Mouse (Mus musculus) midbrain, embryonic 16.5 days (tissue): ENCODE data around the gene Olfr71. TPM values are rescaled to one million over a fixed set of nuclear protein-coding genes. Genes with fewer than 3 reads are reported as not detected.

Experiments used
- ATAC-seq: fragments of 200-750 bp; cut with Nextera tagmentation; 2 replicates; pipeline ENCODE4 v1.8.0; 2017; ENCODE audit warnings: moderate TSS enrichment
- H3K27ac ChIP-seq: fragments of 300-500 bp; sonication (generic); 2 replicates; pipeline ENCODE4 v1.5.1; 2014; ENCODE audit warnings: mild to moderate bottlenecking, low read length, mixed read lengths
- H3K27me3 ChIP-seq: fragments of 300-500 bp; sonication (generic); 2 replicates; pipeline ENCODE4 v1.6.1; 2014; ENCODE audit warnings: low read depth, low read length, mixed read lengths; ENCODE audit not compliant: control insufficient read depth, insufficient read depth
- H3K36me3 ChIP-seq: fragments of 300-500 bp; sonication (generic); 2 replicates; pipeline ENCODE4 v1.6.1; 2014; ENCODE audit warnings: mild to moderate bottlenecking, low read length, moderate library complexity, mixed read lengths; ENCODE audit not compliant: control insufficient read depth, insufficient read depth
- H3K4me1 ChIP-seq: fragments of 300-500 bp; sonication (generic); 2 replicates; pipeline ENCODE4 v1.6.1; 2014; ENCODE audit warnings: mild to moderate bottlenecking, low read length, mixed read lengths; ENCODE audit not compliant: control insufficient read depth, insufficient read depth
- H3K4me2 ChIP-seq: fragments of 300-500 bp; sonication (generic); 2 replicates; pipeline ENCODE4 v1.6.1; 2014; ENCODE audit warnings: mild to moderate bottlenecking, low read length, mixed read lengths
- H3K4me3 ChIP-seq: fragments of 300-500 bp; sonication (generic); 2 replicates; pipeline ENCODE4 v1.5.1; 2014; ENCODE audit warnings: low read depth, mild to moderate bottlenecking, low read length, moderate library complexity, mixed read lengths
- H3K9ac ChIP-seq: fragments of 300-500 bp; sonication (generic); 2 replicates; pipeline ENCODE4 v1.6.1; 2014; ENCODE audit warnings: low read depth, low read length, mixed read lengths
- H3K9me3 ChIP-seq: fragments of 300-500 bp; sonication (generic); replicated peaks from 2 replicates; pipeline ENCODE4 v1.6.1; 2014; ENCODE audit warnings: mild to moderate bottlenecking, low read length, mixed read lengths; ENCODE audit not compliant: control insufficient read depth, poor library complexity, severe bottlenecking
- WGBS: fragments of 180-500 bp; shearing (Covaris S2); extraction: QIAGEN DNeasy Blood & Tissue Kit; methylation state at CpG from one replicate; pipeline ENCODE4 v1.1.7; 2014; 5-methylcytosine and 5-hydroxymethylcytosine counted together
- polyA plus RNA-seq: library from polyadenylated mRNA; unstranded; fragments of >200 nt; fragmentation: Nextera tagmentation; extraction: Ambion mirVana; gene quantifications from 2 replicates; pipeline ENCODE4 v1.2.1, GENCODE M21; 2015

The Olfr71 gene
- polyA plus RNA-seq, 1 experiment from 2014 or later = 0.06 TPM

- Histone ChIP-seq H3K9me3 (no peaks in the 10 kb centered on the region), H3K27me3 (no peaks in the 10 kb centered on the region), H3K9ac (no peak overlapping the region), H3K27ac (no peak overlapping the region), H3K36me3 (no peaks in the 10 kb centered on the region), H3K4me2 (no peak overlapping the region), H3K4me3 (no peak overlapping the region), H3K4me1 (no peaks in the 10 kb centered on the region)
- 87% methylated on average over 13 of the region's 13 CpGs for WGBS
- ATAC-seq = no peak
Observed at GRCm38 (mm10) chr4:43696561-43696960, 13.5 kb downstream of the Olfr71 start.

- Histone ChIP-seq H3K4me3 (no peak overlapping the region), H3K36me3 (peaks cover 5% of the 10 kb centered on the region), H3K27me3 (no peaks in the 10 kb centered on the region), H3K4me2 (no peak overlapping the region), H3K9ac (no peak overlapping the region), H3K27ac (no peak overlapping the region), H3K9me3 (no peaks in the 10 kb centered on the region), H3K4me1 (no peaks in the 10 kb centered on the region)
- WGBS = 25% methylated on average over 9 of the region's 9 CpGs
- ATAC-seq = no peak
Observed at GRCm38 (mm10) chr4:43695249-43695671, 14.8 kb downstream of the Olfr71 start.

DNA sequence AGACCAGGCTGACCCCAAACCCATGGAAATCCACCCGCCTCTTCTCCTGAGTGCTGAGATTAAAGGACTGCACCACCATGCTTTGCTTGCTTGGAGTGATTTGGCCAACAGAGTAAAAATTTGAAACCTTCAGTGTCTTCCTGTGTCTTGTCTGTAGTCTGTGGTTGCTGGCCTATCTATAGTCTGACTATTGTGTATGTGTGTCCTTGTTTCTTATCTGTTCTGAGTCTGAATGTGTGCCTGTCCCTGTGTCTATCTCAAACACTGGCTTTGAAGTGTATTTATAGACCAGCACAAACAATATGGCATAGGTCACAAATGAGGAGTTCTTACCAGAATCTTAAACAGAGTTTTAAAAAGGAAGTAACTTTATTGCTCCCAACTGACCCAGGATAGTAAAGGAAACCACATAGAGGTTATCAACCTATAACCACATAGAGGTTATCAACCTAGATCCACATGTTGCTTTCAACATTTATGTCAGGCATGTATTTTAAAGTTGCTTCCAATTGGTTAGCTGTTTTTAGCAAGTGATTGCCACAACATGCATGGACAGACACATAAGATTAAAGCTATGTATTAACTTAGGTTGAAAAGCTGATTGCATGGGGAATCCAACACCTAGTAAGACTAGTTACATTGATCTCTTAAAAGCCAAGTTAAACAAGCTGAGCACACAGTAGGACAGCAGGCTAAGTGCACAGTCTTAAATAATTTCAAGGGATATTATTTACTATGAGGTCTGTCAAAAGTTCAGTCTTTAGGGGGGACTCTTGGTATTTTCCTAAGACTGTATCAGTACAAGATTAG is 15.4 kb downstream of the Olfr71 start:
- H3K4me2 ChIP-seq = no peak overlapping the region
- peaks cover 11% of the 10 kb centered on the region for H3K36me3 ChIP-seq
- no peak for ATAC-seq
- no peaks in the 10 kb centered on the region for H3K9me3 ChIP-seq
- 92% methylated on average over 1 of the region's 1 CpGs for WGBS
- no peak overlapping the region for H3K4me3 ChIP-seq
- no peaks in the 10 kb centered on the region for H3K4me1 ChIP-seq
- H3K27me3 ChIP-seq = no peaks in the 10 kb centered on the region
- no peak overlapping the region for H3K9ac ChIP-seq
- H3K27ac ChIP-seq = no peak overlapping the region

DNA sequence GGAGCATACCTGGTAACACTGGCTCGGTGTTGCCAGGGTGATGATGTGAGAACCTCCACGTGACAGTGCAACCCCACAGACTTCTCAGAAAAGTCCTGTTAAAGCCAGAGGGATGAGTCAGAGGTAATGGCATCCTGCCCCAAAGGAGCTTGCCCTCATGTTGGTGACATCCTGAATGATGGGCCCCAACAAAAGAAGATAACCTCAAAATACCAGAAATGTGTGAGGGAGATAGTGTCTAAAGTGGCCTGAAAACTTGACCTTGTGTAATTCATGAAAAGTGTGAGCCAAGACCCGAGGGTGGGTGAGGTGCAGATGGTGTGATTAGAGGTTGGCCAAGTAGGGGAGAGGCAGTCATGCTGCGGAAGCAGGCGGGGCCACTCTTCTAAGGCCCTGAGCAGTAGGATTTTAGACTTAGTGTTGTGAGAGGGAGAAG is 16.2 kb downstream of the Olfr71 start:
- WGBS = 80% methylated on average over 5 of the region's 5 CpGs

GRCm38 (mm10) chr4:43691026-43691425 is 19.0 kb downstream of the Olfr71 start:
- Histone ChIP-seq H3K9me3 (no peaks in the 10 kb centered on the region), H3K4me3 (no peak overlapping the region), H3K27ac (no peak overlapping the region), H3K4me1 (no peaks in the 10 kb centered on the region), H3K27me3 (no peaks in the 10 kb centered on the region), H3K36me3 (peaks cover 23% of the 10 kb centered on the region), H3K9ac (no peak overlapping the region), H3K4me2 (no peak overlapping the region)
- WGBS = 88% methylated on average over 5 of the region's 5 CpGs
- no peak for ATAC-seq

More for the DNA sequence above, 16.2 kb downstream of the Olfr71 start:
- Histone ChIP-seq H3K27ac (no peak overlapping the region), H3K9ac (no peak overlapping the region), H3K4me3 (no peak overlapping the region), H3K4me1 (no peaks in the 10 kb centered on the region), H3K27me3 (no peaks in the 10 kb centered on the region), H3K36me3 (peaks cover 16% of the 10 kb centered on the region), H3K9me3 (no peaks in the 10 kb centered on the region), H3K4me2 (no peak overlapping the region)
- no peak for ATAC-seq

DNA sequence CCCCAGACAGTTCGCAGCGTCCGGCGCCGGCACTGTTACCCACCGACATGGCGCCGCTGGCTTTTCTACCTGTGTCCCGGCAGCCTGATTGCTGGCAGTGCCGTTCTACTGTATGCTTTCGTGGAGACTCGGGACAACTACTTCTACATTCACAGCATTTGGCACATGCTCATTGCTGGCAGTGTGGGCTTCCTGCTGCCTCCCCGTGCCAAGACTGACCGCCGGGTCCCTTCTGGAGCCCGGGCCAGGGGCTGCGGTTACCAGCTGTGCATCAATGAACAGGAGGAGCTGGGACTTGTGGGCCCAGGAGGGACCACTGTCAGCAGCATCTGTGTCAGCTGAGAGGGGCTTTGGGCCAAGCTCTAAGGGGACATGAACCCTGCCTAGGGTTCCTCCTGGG is 20.0 kb downstream of the Olfr71 start:
- Histone ChIP-seq H3K27me3 (no peaks in the 10 kb centered on the region), H3K9me3 (no peaks in the 10 kb centered on the region), H3K4me1 (no peaks in the 10 kb centered on the region), H3K36me3 (peaks cover 32% of the 10 kb centered on the region), H3K4me3 (no peak overlapping the region), H3K9ac (no peak overlapping the region), H3K27ac (no peak overlapping the region), H3K4me2 (no peak overlapping the region)
- ATAC-seq = no peak
- WGBS = 91% methylated on average over 17 of the region's 17 CpGs

DNA sequence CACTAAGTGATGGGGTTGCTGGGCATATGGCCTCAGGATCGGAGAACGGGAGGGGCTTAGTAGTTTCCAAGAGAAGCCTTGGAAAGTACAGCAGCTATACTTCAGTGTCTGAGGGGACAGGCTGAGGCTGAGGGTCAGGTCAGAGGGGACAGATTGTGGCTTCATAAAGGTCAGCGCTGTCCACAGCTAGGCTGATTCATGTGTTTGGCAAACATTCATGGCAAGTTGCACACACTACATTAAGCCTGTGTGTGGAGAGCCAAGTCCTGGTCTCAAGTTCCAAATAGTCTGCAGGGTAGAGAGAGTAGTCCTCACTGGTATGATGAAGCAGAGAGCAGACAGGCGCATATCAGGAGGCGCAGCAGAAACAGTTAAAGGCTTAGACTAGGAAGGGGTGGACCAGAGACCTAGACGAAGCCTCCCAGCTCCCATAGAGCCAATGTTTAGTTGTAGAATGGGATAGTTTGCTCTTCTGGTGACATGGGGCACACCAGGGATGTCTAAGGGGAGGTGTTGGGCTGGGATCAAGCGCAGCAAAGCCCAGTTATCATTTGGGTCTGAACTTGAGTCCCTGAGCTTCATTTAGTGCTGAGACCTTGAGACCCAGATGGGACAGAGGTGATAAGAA is 30.5 kb downstream of the Olfr71 start:
- H3K36me3 ChIP-seq = peaks cover 35% of the 10 kb centered on the region
- H3K9ac ChIP-seq = no peak overlapping the region
- H3K27me3 ChIP-seq = no peaks in the 10 kb centered on the region
- 94% methylated on average over 7 of the region's 7 CpGs for WGBS
- no peak overlapping the region for H3K27ac ChIP-seq
- no peak overlapping the region for H3K4me3 ChIP-seq
- H3K4me1 ChIP-seq = no peaks in the 10 kb centered on the region
- no peaks in the 10 kb centered on the region for H3K9me3 ChIP-seq
- H3K4me2 ChIP-seq = no peak overlapping the region
- ATAC-seq = no peak

DNA sequence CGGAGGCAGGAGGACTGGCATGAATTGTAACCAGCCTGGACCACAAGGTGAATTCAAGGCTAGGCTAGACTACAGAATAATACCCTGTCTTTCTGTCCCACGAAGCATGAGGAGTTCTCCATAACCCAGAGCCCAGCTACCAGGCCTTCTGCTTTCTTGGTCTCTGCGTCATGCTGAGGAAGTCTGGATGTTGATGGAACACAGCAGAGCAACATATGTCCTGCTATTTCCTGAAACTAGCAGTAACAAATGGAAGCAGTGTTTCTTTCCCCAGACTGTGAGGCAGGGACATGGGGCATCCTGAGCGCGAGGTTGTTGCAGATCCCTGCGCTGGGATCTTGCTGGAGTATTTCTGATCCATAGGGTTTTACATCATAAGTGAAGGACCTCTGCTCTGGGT is 31.5 kb downstream of the Olfr71 start:
- H3K4me3 ChIP-seq = no peak overlapping the region
- H3K9me3 ChIP-seq = no peaks in the 10 kb centered on the region
- H3K9ac ChIP-seq = no peak overlapping the region
- H3K4me1 ChIP-seq = no peaks in the 10 kb centered on the region
- H3K36me3 ChIP-seq = peaks cover 38% of the 10 kb centered on the region
- H3K4me2 ChIP-seq = no peak overlapping the region
- H3K27me3 ChIP-seq = no peaks in the 10 kb centered on the region
- WGBS = 84% methylated on average over 6 of the region's 6 CpGs
- no peak overlapping the region for H3K27ac ChIP-seq
- no peak for ATAC-seq

DNA sequence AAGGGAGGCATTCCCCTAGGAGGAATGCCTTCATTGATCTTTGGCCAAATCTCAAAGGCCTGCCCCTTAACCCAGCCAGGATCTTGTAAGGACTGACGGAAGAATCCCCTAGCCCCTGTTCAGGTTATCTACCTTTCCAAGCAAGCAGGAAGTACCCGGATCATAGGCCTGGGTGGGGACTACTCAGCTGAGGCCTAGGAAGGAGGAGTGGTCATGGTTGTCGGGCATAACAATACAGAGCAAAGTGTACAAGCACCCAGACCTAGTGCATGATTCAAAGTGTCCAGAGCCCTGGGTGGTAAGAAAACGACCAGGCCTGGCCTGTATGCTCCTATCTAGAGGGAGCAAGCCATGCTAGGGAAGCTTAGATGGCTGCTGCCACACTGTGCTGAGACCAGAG is 34.4 kb downstream of the Olfr71 start:
- 80% methylated on average over 4 of the region's 4 CpGs for WGBS
- Histone ChIP-seq H3K4me3 (no peak overlapping the region), H3K9ac (no peak overlapping the region), H3K4me1 (peaks cover 24% of the 10 kb centered on the region), H3K36me3 (peaks cover 23% of the 10 kb centered on the region; the same call in 1 of the 2 replicates), H3K4me2 (no peak overlapping the region), H3K27me3 (no peaks in the 10 kb centered on the region), H3K27ac (no peak overlapping the region), H3K9me3 (no peaks in the 10 kb centered on the region)
- no peak for ATAC-seq
